Mouse (Mus musculus): ENCODE measurements around the gene Ezh2.

GRCm38 (mm10) chr6:47601931-47602330, 6.8 kb upstream of the Ezh2 start:
- TF ChIP-seq CTCF (conservative IDR thresholded peaks at IDR 0.05; ENCODE audit: low read length): no peak
- no peak for TF ChIP-seq NANOG (IDR thresholded peaks at IDR 0.05; ENCODE audit: borderline replicate concordance, low read length)
- TF ChIP-seq POU5F1 (IDR thresholded peaks at IDR 0.05; ENCODE audit: borderline replicate concordance, low read length): peak; percentile 35; the same call in 1 of the 2 replicates
